16 mouse cellular contexts compared by ENCODE assay signal in genomic region chr10:85972915-85973314, GRCm38 (mm10). TPM values are rescaled to one million over a fixed set of nuclear protein-coding genes. Genes with fewer than 3 reads are reported as not detected.
DNase-seq lines count a peak whose midpoint lies in the region; ATAC-seq and TF ChIP-seq lines count a peak whose summit lies in the region.
"Had no signal": no experiment of that assay in that cellular context is flagged by ENCODE, and none has a peak within 500 bp of the region (broad histone marks: within the 10 kb centered on the region; RNA-seq: fewer than 3 reads in every experiment).

No protein-coding gene starts in this region.

- H3K27me3 ChIP-seq in stomach, postnatal 0 days (ENCODE audit: control insufficient read depth, insufficient read depth, low read length), result no peaks in the 10 kb centered on the region
- H3K27me3 ChIP-seq: CH12.LX; forebrain, embryonic 15.5 days; hindbrain, embryonic 15.5 days; liver, embryonic 15.5 days; midbrain, embryonic 15.5 days had no signal

- DNase-seq in heart, adult 11 months, result peak; percentile 84
- no peak for DNase-seq in heart, adult 18-20 months
- peak; percentile 16 for DNase-seq in right cerebral cortex, adult 18-20 months
- no peak for DNase-seq in right cerebral cortex, postnatal 14 days
- peak; percentile 30 to 44 for DNase-seq in layer of hippocampus, postnatal 10 days (ENCODE audit: low spot score in 2 of 2)
- DNase-seq in stomach, postnatal 0 days (ENCODE audit: low spot score), result peak; percentile 20
- DNase-seq in spleen, adult 12 weeks (ENCODE audit: low spot score), result no peak
- DNase-seq in cerebellum, adult 8-10 months, result no peak
- DNase-seq: kidney, postnatal 36 days; thymus, postnatal 4 days had no signal

- H3K9ac ChIP-seq in stomach, postnatal 0 days (ENCODE audit: low read length), result no peak overlapping the region
- H3K9ac ChIP-seq: forebrain, embryonic 15.5 days; hindbrain, embryonic 15.5 days; liver, embryonic 15.5 days; midbrain, embryonic 15.5 days had no signal

- H3K9me3 ChIP-seq in stomach, postnatal 0 days (ENCODE audit: control insufficient read depth, low read length), result no peaks in the 10 kb centered on the region
- H3K9me3 ChIP-seq: forebrain, embryonic 15.5 days; hindbrain, embryonic 15.5 days; liver, embryonic 15.5 days; midbrain, embryonic 15.5 days had no signal

- no peak overlapping the region for H3K4me2 ChIP-seq in stomach, postnatal 0 days (replicated peaks; ENCODE audit: low read depth)
- H3K4me2 ChIP-seq: forebrain, embryonic 15.5 days; hindbrain, embryonic 15.5 days; liver, embryonic 15.5 days; midbrain, embryonic 15.5 days had no signal

- TF ChIP-seq EP300 in stomach, postnatal 0 days (optimal IDR thresholded peaks at IDR 0.05), result peak; percentile 56

- 52% methylated on average over 4 of the region's 4 CpGs for WGBS in stomach, postnatal 0 days

- ATAC-seq in stomach, postnatal 0 days (ENCODE audit: low FRiP score, low TSS enrichment), result peak; percentile 67; the same call in 1 of the 2 replicates
- ATAC-seq: forebrain, embryonic 15.5 days; midbrain, embryonic 15.5 days had no signal

- peak overlapping the region; percentile 56; the same call in 1 of the 2 replicates for H3K27ac ChIP-seq in stomach, postnatal 0 days (replicated peaks)
- H3K27ac ChIP-seq: forebrain, embryonic 15.5 days; hindbrain, embryonic 15.5 days; liver, embryonic 15.5 days; midbrain, embryonic 15.5 days had no signal

- TF ChIP-seq CTCF in stomach, postnatal 0 days (IDR thresholded peaks at IDR 0.05; ENCODE audit: low read depth), result no peak

- no peaks in the 10 kb centered on the region for H3K36me3 ChIP-seq in stomach, postnatal 0 days (ENCODE audit: control insufficient read depth, insufficient read depth, low read length)
- H3K36me3 ChIP-seq: forebrain, embryonic 15.5 days; hindbrain, embryonic 15.5 days; liver, embryonic 15.5 days; midbrain, embryonic 15.5 days had no signal

- H3K4me1 ChIP-seq in stomach, postnatal 0 days (replicated peaks; ENCODE audit: control insufficient read depth, insufficient read depth), result no peaks in the 10 kb centered on the region
- H3K4me1 ChIP-seq: forebrain, embryonic 15.5 days; hindbrain, embryonic 15.5 days; liver, embryonic 15.5 days; midbrain, embryonic 15.5 days had no signal

- H3K4me3 ChIP-seq in stomach, postnatal 0 days (ENCODE audit: low read depth, low read length), result no peak overlapping the region
- H3K4me3 ChIP-seq: forebrain, embryonic 15.5 days; hindbrain, embryonic 15.5 days; liver, embryonic 15.5 days; midbrain, embryonic 15.5 days had no signal

RNA-seq across cellular contexts. Expression of gene Rtcb, which starts 15.3 kb away (rescaled TPM):
- 10 to 100 TPM; 82.3 to 82.9 TPM for total RNA-seq in heart, adult 18-20 months (2021)
- total RNA-seq in layer of hippocampus, postnatal 10 days (2021), result 100 to 1,000 TPM; 109 to 117 TPM
- polyA plus RNA-seq in stomach, postnatal 0 days (2015; fragmentation: Nextera tagmentation; extraction: Ambion mirVana), result 101 and 102 TPM in 2 replicates

RNA-seq across cellular contexts. Expression of gene Bpifc, which starts 38.8 kb away (rescaled TPM):
- not detected for total RNA-seq in heart, adult 18-20 months (2021)
- not detected for total RNA-seq in layer of hippocampus, postnatal 10 days (2021)
- polyA plus RNA-seq in stomach, postnatal 0 days (2015; fragmentation: Nextera tagmentation; extraction: Ambion mirVana), result 14.9 and 15.6 TPM in 2 replicates
- total RNA-seq: CH12.LX; heart, adult 8-10 months had no signal
- polyA plus RNA-seq: forebrain, embryonic 15.5 days; hindbrain, embryonic 15.5 days; midbrain, embryonic 15.5 days had no signal

RNA-seq across cellular contexts. Expression of gene Ascl4, which starts 45.4 kb away (rescaled TPM):
- not detected for total RNA-seq in heart, adult 18-20 months (2021)
- total RNA-seq in layer of hippocampus, postnatal 10 days (2021), result under 1 TPM; 0.54 to 0.82 TPM
- polyA plus RNA-seq in stomach, postnatal 0 days (2015; fragmentation: Nextera tagmentation; extraction: Ambion mirVana), result 0.30 and 0.52 TPM in 2 replicates
- total RNA-seq: heart, adult 8-10 months had no signal
- polyA plus RNA-seq: liver, embryonic 15.5 days had no signal

RNA-seq across cellular contexts. Expression of gene Fbxo7, which starts 48.9 kb away (rescaled TPM):
- 10 to 100 TPM; 14.4 to 17.9 TPM for total RNA-seq in heart, adult 18-20 months (2021)
- 10 to 100 TPM; 24.5 to 26.2 TPM for total RNA-seq in layer of hippocampus, postnatal 10 days (2021)
- polyA plus RNA-seq in stomach, postnatal 0 days (2015; fragmentation: Nextera tagmentation; extraction: Ambion mirVana), result 24.8 and 28.1 TPM in 2 replicates

RNA-seq across cellular contexts. Expression of gene Prdm4, which starts 56.0 kb away (rescaled TPM):
- total RNA-seq in heart, adult 18-20 months (2021), result 10 to 100 TPM; 11.2 to 12.4 TPM
- 10 to 100 TPM; 30.4 to 34.3 TPM for total RNA-seq in layer of hippocampus, postnatal 10 days (2021)
- polyA plus RNA-seq in stomach, postnatal 0 days (2015; fragmentation: Nextera tagmentation; extraction: Ambion mirVana), result 5.3 and 6.7 TPM in 2 replicates

Comparison
In these comparisons a context has a peak if more than half of its experiments do, and no peak if none do; other contexts are left out.
1. DNase-seq: peak in heart, adult 11 months (single experiment), right cerebral cortex, adult 18-20 months (single experiment), layer of hippocampus, postnatal 10 days (2 of 2) and stomach, postnatal 0 days (single experiment); none in heart, adult 18-20 months (0 of 2), right cerebral cortex, postnatal 14 days (single experiment), spleen, adult 12 weeks (single experiment) and cerebellum, adult 8-10 months (single experiment).